Mouse (Mus musculus): ENCODE measurements at regions not wholly inside any gene's neighbourhood (a gene's known extent, or its start where the extent isn't known, plus 50 kb on each side); places are given as distances from the start of the nearest gene placed in this dataset.

DNA sequence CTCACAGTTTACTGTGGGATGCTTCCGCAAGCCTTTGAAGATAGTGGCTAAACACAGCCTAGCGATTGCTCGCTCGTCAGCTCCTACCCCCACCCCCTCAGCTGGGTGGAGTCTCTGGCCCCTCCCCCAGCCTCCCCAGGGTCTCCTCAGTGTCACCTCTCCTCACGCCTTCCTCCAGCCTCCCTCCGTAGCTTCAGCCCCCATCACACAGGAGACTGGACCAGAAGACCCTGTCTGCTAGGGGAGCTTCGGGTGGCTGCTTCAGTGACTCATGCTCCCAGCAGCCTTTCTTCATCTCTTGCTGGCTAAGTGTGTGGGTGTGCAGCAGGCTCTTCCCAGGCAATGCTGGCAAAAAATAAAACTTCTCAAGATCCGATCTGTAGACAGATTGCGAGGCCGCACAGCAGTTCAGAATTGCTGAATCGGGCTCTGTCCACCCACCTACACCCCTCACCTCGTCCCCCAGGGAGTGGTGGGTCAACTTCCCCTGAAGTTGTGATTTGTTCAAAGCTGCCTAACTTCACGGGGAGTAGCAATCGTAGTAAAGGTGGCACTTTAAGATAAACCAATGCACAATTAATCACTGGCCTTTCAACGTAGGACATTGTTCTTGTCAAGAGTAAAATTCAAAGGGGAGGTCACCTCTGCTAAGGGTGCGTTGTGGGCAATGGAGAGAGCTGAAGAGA, 61.2 kb upstream of the Ankrd28 start:
- Histone ChIP-seq H3K27me3 (ENCODE audit: control insufficient read depth, insufficient read depth, insufficient read length) (no peaks in the 10 kb centered on the region), H3K79me2 (ENCODE audit: control insufficient read depth, insufficient read depth) (no peaks in the 10 kb centered on the region), H3K79me3 (ENCODE audit: low read depth) (no peaks in the 10 kb centered on the region), H3K36me3 (ENCODE audit: control insufficient read depth, insufficient read depth) (no peaks in the 10 kb centered on the region), H3ac (ENCODE audit: control insufficient read depth, insufficient read length, low read depth) (no peak overlapping the region), H3K4me3 (ENCODE audit: insufficient read depth, poor library complexity, severe bottlenecking) (no peak overlapping the region)
- TF ChIP-seq USF1 (IDR thresholded peaks at IDR 0.05; ENCODE audit: low read depth) (no peak), MYOG (IDR thresholded peaks at IDR 0.05; ENCODE audit: control insufficient read depth, extremely low read depth, insufficient read length) (no peak), CEBPB (IDR thresholded peaks at IDR 0.05; ENCODE audit: low read depth) (no peak), MAX (IDR thresholded peaks at IDR 0.05) (no peak), CTCF (IDR thresholded peaks at IDR 0.05; ENCODE audit: control insufficient read depth, insufficient read depth, insufficient read length) (no peak), MYOD1 (IDR thresholded peaks at IDR 0.05; ENCODE audit: control insufficient read depth, insufficient read length, low read depth) (no peak), FOSL1 (IDR thresholded peaks at IDR 0.05; ENCODE audit: insufficient read depth, low read length, poor library complexity, severe bottlenecking) (no peak)

DNA sequence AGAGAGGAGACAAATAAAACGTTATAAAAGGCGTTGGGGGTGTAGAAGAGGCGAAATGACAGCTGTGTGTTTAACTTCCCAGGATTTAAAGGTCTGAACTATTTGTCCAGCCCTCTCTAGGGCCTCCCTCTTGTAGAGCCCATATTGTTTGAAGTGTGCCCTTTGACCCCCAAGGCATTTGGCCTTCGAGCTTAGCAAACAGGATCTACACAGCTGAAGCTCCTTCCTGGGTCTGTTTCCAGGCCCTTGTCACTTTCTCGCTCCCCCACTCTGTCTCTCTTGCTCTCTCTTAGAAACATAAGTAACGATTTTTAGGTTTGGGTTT, 61.7 kb upstream of the Ankrd28 start:
- Histone ChIP-seq H3K36me3 (ENCODE audit: control insufficient read depth, insufficient read depth) (no peaks in the 10 kb centered on the region), H3K79me2 (ENCODE audit: control insufficient read depth, insufficient read depth) (no peaks in the 10 kb centered on the region), H3K4me3 (ENCODE audit: insufficient read depth, poor library complexity, severe bottlenecking) (no peak overlapping the region), H3K27me3 (ENCODE audit: control insufficient read depth, insufficient read depth, insufficient read length) (no peaks in the 10 kb centered on the region), H3K79me3 (ENCODE audit: low read depth) (no peaks in the 10 kb centered on the region), H3ac (ENCODE audit: control insufficient read depth, insufficient read length, low read depth) (no peak overlapping the region)
- no peak for TF ChIP-seq CTCF (IDR thresholded peaks at IDR 0.05; ENCODE audit: control insufficient read depth, insufficient read depth, insufficient read length)

DNA sequence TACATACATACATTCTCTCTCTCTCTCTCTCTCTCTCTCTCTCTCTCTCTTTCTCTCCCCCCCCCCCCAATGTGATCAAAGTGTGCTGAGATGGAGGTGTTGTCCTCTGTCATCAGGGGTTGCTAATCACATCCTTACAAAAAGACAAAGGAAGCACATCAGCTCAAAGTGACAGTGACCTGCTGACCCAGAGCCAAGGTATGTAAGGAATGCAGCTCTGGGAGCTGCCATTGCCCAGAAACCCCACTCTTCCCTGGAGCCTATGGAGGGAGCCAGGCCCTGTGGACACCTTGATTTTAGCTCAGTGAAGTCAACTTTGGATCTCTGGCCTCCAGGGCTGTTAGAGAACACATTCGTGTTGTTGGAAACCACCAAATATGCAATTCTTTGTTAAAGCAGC, 66.0 kb upstream of the Ankrd28 start:
- H3K27me3 ChIP-seq (ENCODE audit: control insufficient read depth, insufficient read depth, insufficient read length), result no peaks in the 10 kb centered on the region
- no peak overlapping the region for H3K4me3 ChIP-seq (ENCODE audit: insufficient read depth, poor library complexity, severe bottlenecking)
- no peak for TF ChIP-seq FOSL1 (IDR thresholded peaks at IDR 0.05; ENCODE audit: insufficient read depth, low read length, poor library complexity, severe bottlenecking)
- no peak for TF ChIP-seq MYOG (IDR thresholded peaks at IDR 0.05; ENCODE audit: control insufficient read depth, extremely low read depth, insufficient read length)
- no peak for TF ChIP-seq USF1 (IDR thresholded peaks at IDR 0.05; ENCODE audit: low read depth)
- TF ChIP-seq MAX (IDR thresholded peaks at IDR 0.05), result no peak
- H3K79me3 ChIP-seq (ENCODE audit: low read depth), result no peaks in the 10 kb centered on the region
- no peaks in the 10 kb centered on the region for H3K36me3 ChIP-seq (ENCODE audit: control insufficient read depth, insufficient read depth)
- H3ac ChIP-seq (ENCODE audit: control insufficient read depth, insufficient read length, low read depth), result no peak overlapping the region
- H3K79me2 ChIP-seq (ENCODE audit: control insufficient read depth, insufficient read depth), result no peaks in the 10 kb centered on the region

DNA sequence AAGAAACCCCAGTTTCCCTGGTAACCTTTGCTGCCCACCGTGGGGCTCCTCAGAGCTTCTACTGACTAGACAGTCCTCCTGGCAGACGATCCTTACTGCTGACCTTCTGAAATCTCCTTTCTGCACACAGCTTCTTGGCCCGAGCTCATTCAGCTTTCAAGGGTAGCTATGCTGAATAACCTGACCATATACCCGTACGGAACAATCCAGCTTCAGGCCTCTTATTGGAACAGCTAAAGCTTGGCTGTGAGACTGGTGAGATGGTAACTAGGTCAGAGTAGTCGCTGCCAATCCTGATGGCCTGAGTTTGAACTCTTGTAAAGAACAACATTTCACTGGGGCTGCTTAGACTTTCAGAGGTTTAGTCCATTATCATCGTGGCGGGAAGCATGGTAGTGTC, 69.1 kb upstream of the Ankrd28 start:
- no peaks in the 10 kb centered on the region for H3K79me3 ChIP-seq (ENCODE audit: low read depth)
- no peak overlapping the region for H3ac ChIP-seq (ENCODE audit: control insufficient read depth, insufficient read length, low read depth)
- no peaks in the 10 kb centered on the region for H3K36me3 ChIP-seq (ENCODE audit: control insufficient read depth, insufficient read depth)
- H3K4me3 ChIP-seq (ENCODE audit: insufficient read depth, poor library complexity, severe bottlenecking), result no peak overlapping the region
- TF ChIP-seq MYOD1 (IDR thresholded peaks at IDR 0.05; ENCODE audit: control insufficient read depth, insufficient read length, low read depth), result no peak
- no peak for TF ChIP-seq CTCF (IDR thresholded peaks at IDR 0.05; ENCODE audit: control insufficient read depth, insufficient read depth, insufficient read length)
- no peak for TF ChIP-seq MYOG (IDR thresholded peaks at IDR 0.05; ENCODE audit: control insufficient read depth, extremely low read depth, insufficient read length)
- TF ChIP-seq FOSL1 (IDR thresholded peaks at IDR 0.05; ENCODE audit: insufficient read depth, low read length, poor library complexity, severe bottlenecking), result no peak
- TF ChIP-seq MAX (IDR thresholded peaks at IDR 0.05), result no peak
- TF ChIP-seq USF1 (IDR thresholded peaks at IDR 0.05; ENCODE audit: low read depth), result no peak
- H3K79me2 ChIP-seq (ENCODE audit: control insufficient read depth, insufficient read depth), result no peaks in the 10 kb centered on the region
- no peaks in the 10 kb centered on the region for H3K27me3 ChIP-seq (ENCODE audit: control insufficient read depth, insufficient read depth, insufficient read length)

DNA sequence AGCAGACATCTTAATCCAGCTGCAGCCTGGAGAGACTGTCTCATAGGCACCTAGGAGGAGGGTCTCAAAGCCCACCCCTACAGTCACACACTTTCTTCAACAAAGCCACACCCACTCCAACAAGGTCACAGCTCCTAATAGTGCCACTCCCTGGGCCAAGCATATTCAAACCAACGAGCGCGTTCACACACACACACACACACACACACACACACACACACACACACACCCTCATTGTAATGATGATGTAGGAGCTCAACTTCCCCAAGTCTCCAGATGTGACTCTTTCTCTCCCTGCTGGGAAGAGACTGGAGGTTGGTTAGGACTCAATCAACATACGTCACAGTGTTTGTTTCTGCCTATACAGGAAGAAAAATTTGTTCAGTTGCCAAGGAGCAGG, 69.5 kb upstream of the Ankrd28 start:
- Histone ChIP-seq H3K36me3 (ENCODE audit: control insufficient read depth, insufficient read depth) (no peaks in the 10 kb centered on the region), H3K79me3 (ENCODE audit: low read depth) (no peaks in the 10 kb centered on the region), H3ac (ENCODE audit: control insufficient read depth, insufficient read length, low read depth) (no peak overlapping the region), H3K4me3 (ENCODE audit: insufficient read depth, poor library complexity, severe bottlenecking) (no peak overlapping the region), H3K27me3 (ENCODE audit: control insufficient read depth, insufficient read depth, insufficient read length) (no peaks in the 10 kb centered on the region), H3K79me2 (ENCODE audit: control insufficient read depth, insufficient read depth) (no peaks in the 10 kb centered on the region)
- TF ChIP-seq USF1 (IDR thresholded peaks at IDR 0.05; ENCODE audit: low read depth), result no peak
- TF ChIP-seq CTCF (IDR thresholded peaks at IDR 0.05; ENCODE audit: control insufficient read depth, insufficient read depth, insufficient read length), result no peak
- no peak for TF ChIP-seq MAX (IDR thresholded peaks at IDR 0.05)
- TF ChIP-seq MYOG (IDR thresholded peaks at IDR 0.05; ENCODE audit: control insufficient read depth, extremely low read depth, insufficient read length), result no peak

DNA sequence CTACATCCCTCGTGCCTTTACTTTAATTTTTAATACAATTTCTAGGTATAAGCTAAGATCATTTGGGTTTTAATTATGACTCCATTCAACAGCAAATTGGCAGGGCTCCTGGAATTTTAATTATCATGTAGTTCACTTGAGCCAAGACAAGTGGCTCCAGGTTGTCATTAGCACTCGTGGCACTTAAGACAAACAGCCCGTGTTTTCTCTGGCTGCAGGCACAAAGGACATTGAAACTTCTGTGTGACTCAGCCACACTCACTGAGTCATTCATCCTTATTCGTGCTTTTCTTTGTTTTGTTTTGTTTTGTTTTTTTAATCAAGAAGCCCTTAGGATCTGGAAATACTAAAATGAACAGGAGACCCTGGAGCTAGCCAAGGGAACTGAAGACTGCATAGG, 71.5 kb upstream of the Ankrd28 start:
- no peak for TF ChIP-seq FOSL1 (IDR thresholded peaks at IDR 0.05; ENCODE audit: insufficient read depth, low read length, poor library complexity, severe bottlenecking)
- TF ChIP-seq MAX (IDR thresholded peaks at IDR 0.05), result peak; percentile 29
- Histone ChIP-seq H3K4me3 (ENCODE audit: insufficient read depth, poor library complexity, severe bottlenecking) (no peak overlapping the region), H3K27me3 (ENCODE audit: control insufficient read depth, insufficient read depth, insufficient read length) (no peaks in the 10 kb centered on the region), H3K79me3 (ENCODE audit: low read depth) (no peaks in the 10 kb centered on the region), H3ac (ENCODE audit: control insufficient read depth, insufficient read length, low read depth) (no peak overlapping the region), H3K36me3 (ENCODE audit: control insufficient read depth, insufficient read depth) (no peaks in the 10 kb centered on the region), H3K79me2 (ENCODE audit: control insufficient read depth, insufficient read depth) (no peaks in the 10 kb centered on the region)

Measured in C2C12 (cell line).